In the genomic region with DNA sequence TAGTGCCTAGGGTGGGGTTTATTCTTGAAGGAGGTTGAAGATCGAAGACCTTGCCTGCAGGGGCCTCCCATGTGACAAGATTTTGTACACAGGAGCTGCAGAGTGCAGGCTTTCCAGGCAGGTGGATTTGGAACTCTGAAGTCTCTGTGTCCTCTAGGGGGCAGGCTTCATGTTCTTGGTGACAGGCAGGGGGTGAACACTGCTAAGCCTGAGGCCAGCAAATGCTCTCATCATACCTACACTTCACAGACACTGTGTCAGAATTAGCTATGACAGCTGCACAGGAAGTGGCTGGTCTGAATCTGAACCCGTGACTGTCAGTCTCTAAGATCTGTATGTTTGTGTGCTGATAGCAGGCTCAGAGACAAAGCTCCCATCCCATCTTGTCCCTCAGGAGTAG, we compare ENCODE assay signal across 11 mouse cellular contexts. TPM values are rescaled to one million over a fixed set of nuclear protein-coding genes. Genes with fewer than 3 reads are reported as not detected.
DNase-seq lines count a peak whose midpoint lies in the region; ATAC-seq lines count a peak whose summit lies in the region.
"Had no signal": no experiment of that assay in that cellular context is flagged by ENCODE, and none has a peak within 500 bp of the region (broad histone marks: within the 10 kb centered on the region; RNA-seq: fewer than 3 reads in every experiment).

No protein-coding gene starts in this region.

- no peaks in the 10 kb centered on the region for H3K36me3 ChIP-seq in heart, embryonic 15.5 days
- no peaks in the 10 kb centered on the region for H3K36me3 ChIP-seq in heart, embryonic 11.5 days (ENCODE audit: control insufficient read depth, insufficient read depth, low read length)
- H3K36me3 ChIP-seq in midbrain, embryonic 11.5 days (ENCODE audit: control insufficient read depth, insufficient read depth, low read length), result no peaks in the 10 kb centered on the region
- H3K36me3 ChIP-seq in midbrain, embryonic 10.5 days, result no peaks in the 10 kb centered on the region
- H3K36me3 ChIP-seq in embryonic facial prominence, embryonic 14.5 days (ENCODE audit: control insufficient read depth, insufficient read depth, low read length), result no peaks in the 10 kb centered on the region

- DNase-seq in midbrain, embryonic 11.5 days (ENCODE audit: low spot score, missing footprints), result peak; percentile 90
- DNase-seq in midbrain, embryonic 10.5 days (ENCODE audit: low spot score), result no peak
- peak; percentile 28 for DNase-seq in embryonic facial prominence, embryonic 14.5 days (ENCODE audit: low spot score)
- DNase-seq in thymus, postnatal 36 days, result peak; percentile 62 to 74
- no peak for DNase-seq in left cerebral cortex, adult 18-20 months (ENCODE audit: low spot score in 2 of 2)
- DNase-seq: right cerebral cortex, postnatal 25 days had no signal

- H3K27ac ChIP-seq in heart, embryonic 15.5 days, result no peak overlapping the region
- no peak overlapping the region for H3K27ac ChIP-seq in heart, embryonic 11.5 days (ENCODE audit: low read depth, low read length)
- no peak overlapping the region for H3K27ac ChIP-seq in midbrain, embryonic 11.5 days (ENCODE audit: low read depth, low read length)
- no peak overlapping the region for H3K27ac ChIP-seq in midbrain, embryonic 10.5 days (replicated peaks)
- no peak overlapping the region for H3K27ac ChIP-seq in embryonic facial prominence, embryonic 14.5 days (replicated peaks; ENCODE audit: low read depth, low read length)

- 27% methylated on average over 2 of the region's 2 CpGs for WGBS in heart, embryonic 15.5 days
- 15% methylated on average over 2 of the region's 2 CpGs for WGBS in heart, embryonic 11.5 days (ENCODE audit: insufficient replicate concordance)
- WGBS in midbrain, embryonic 11.5 days, result 42% methylated on average over 2 of the region's 2 CpGs
- WGBS in midbrain, embryonic 10.5 days, result 48% methylated on average over 2 of the region's 2 CpGs
- 29% methylated on average over 2 of the region's 2 CpGs for WGBS in embryonic facial prominence, embryonic 14.5 days

- H3K4me1 ChIP-seq in heart, embryonic 15.5 days (replicated peaks), result no peaks in the 10 kb centered on the region
- no peaks in the 10 kb centered on the region for H3K4me1 ChIP-seq in heart, embryonic 11.5 days (ENCODE audit: control insufficient read depth, insufficient read depth, low read length)
- no peaks in the 10 kb centered on the region for H3K4me1 ChIP-seq in midbrain, embryonic 11.5 days (ENCODE audit: control insufficient read depth, insufficient read depth, low read length)
- H3K4me1 ChIP-seq in midbrain, embryonic 10.5 days, result peaks cover 14% of the 10 kb centered on the region
- no peaks in the 10 kb centered on the region for H3K4me1 ChIP-seq in embryonic facial prominence, embryonic 14.5 days (ENCODE audit: control insufficient read depth, insufficient read depth, low read length)

- ATAC-seq in heart, embryonic 15.5 days (replicated peaks; ENCODE audit: insufficient number of reproducible peaks, insufficient read depth, low FRiP score, low read depth), result 0 out of 2 replicates have a peak, but pooled peaks have one; percentile 35
- ATAC-seq in heart, embryonic 11.5 days (replicated peaks; ENCODE audit: insufficient number of reproducible peaks, low FRiP score, low TSS enrichment), result no peak
- ATAC-seq in midbrain, embryonic 11.5 days (ENCODE audit: low FRiP score), result no peak
- no peak for ATAC-seq in embryonic facial prominence, embryonic 14.5 days (ENCODE audit: low read depth)
- no peak for ATAC-seq in megakaryocyte, adult 5-6 weeks (ENCODE audit: poor library complexity, severe bottlenecking)

- no peaks in the 10 kb centered on the region for H3K27me3 ChIP-seq in heart, embryonic 15.5 days
- no peaks in the 10 kb centered on the region for H3K27me3 ChIP-seq in heart, embryonic 11.5 days (ENCODE audit: control insufficient read depth, insufficient read depth, low read length)
- H3K27me3 ChIP-seq in midbrain, embryonic 11.5 days (ENCODE audit: control insufficient read depth, insufficient read depth, low read length), result no peaks in the 10 kb centered on the region
- H3K27me3 ChIP-seq in midbrain, embryonic 10.5 days (ENCODE audit: low read depth, poor library complexity, severe bottlenecking), result 0 out of 2 replicates have a peak, but pooled peaks cover 4% of the 10 kb centered on the region
- H3K27me3 ChIP-seq in embryonic facial prominence, embryonic 14.5 days (replicated peaks; ENCODE audit: control insufficient read depth, insufficient read depth, low read length), result no peaks in the 10 kb centered on the region

- H3K4me2 ChIP-seq in heart, embryonic 15.5 days, result no peak overlapping the region
- H3K4me2 ChIP-seq in heart, embryonic 11.5 days, result no peak overlapping the region
- H3K4me2 ChIP-seq in midbrain, embryonic 11.5 days, result no peak overlapping the region
- no peak overlapping the region for H3K4me2 ChIP-seq in embryonic facial prominence, embryonic 14.5 days (ENCODE audit: low read depth, low read length)

- no peak overlapping the region for H3K9ac ChIP-seq in heart, embryonic 15.5 days
- no peak overlapping the region for H3K9ac ChIP-seq in heart, embryonic 11.5 days (ENCODE audit: low read depth, low read length)
- no peak overlapping the region for H3K9ac ChIP-seq in midbrain, embryonic 11.5 days (ENCODE audit: low read length)
- no peak overlapping the region for H3K9ac ChIP-seq in embryonic facial prominence, embryonic 14.5 days (ENCODE audit: low read depth, low read length)

- no peak overlapping the region for H3K4me3 ChIP-seq in heart, embryonic 15.5 days
- no peak overlapping the region for H3K4me3 ChIP-seq in heart, embryonic 11.5 days (ENCODE audit: low read depth, low read length)
- H3K4me3 ChIP-seq in midbrain, embryonic 11.5 days (ENCODE audit: low read depth, low read length), result no peak overlapping the region
- H3K4me3 ChIP-seq in midbrain, embryonic 10.5 days, result no peak overlapping the region
- no peak overlapping the region for H3K4me3 ChIP-seq in embryonic facial prominence, embryonic 14.5 days (ENCODE audit: low read depth, low read length)

- no peaks in the 10 kb centered on the region for H3K9me3 ChIP-seq in heart, embryonic 15.5 days (replicated peaks)
- H3K9me3 ChIP-seq in heart, embryonic 11.5 days (replicated peaks; ENCODE audit: control insufficient read depth, low read length), result no peaks in the 10 kb centered on the region
- H3K9me3 ChIP-seq in midbrain, embryonic 11.5 days (ENCODE audit: control insufficient read depth, low read length), result no peaks in the 10 kb centered on the region
- no peaks in the 10 kb centered on the region for H3K9me3 ChIP-seq in midbrain, embryonic 10.5 days (replicated peaks)
- H3K9me3 ChIP-seq in embryonic facial prominence, embryonic 14.5 days (ENCODE audit: control insufficient read depth, low read length), result no peaks in the 10 kb centered on the region

RNA-seq across cellular contexts. Expression of a gene that starts 8.9 kb away (rescaled TPM):
- 0.55 and 0.94 TPM in 2 replicates for polyA plus RNA-seq in heart, embryonic 15.5 days (2015; fragmentation: Nextera tagmentation; extraction: Ambion mirVana)
- 0.08 and 0.14 TPM in 2 replicates for polyA plus RNA-seq in heart, embryonic 11.5 days (2014; fragmentation: Nextera tagmentation; extraction: Ambion mirVana)
- polyA plus RNA-seq in midbrain, embryonic 11.5 days (2014; fragmentation: Nextera tagmentation; extraction: Ambion mirVana), result 0.04 and 0.10 TPM in 2 replicates
- not detected in 2 replicates for polyA plus RNA-seq in midbrain, embryonic 10.5 days (2016; fragmentation: Nextera tagmentation; extraction: Ambion mirVana)
- polyA plus RNA-seq in embryonic facial prominence, embryonic 14.5 days (2014; fragmentation: Nextera tagmentation; extraction: Ambion mirVana), result 0.11 and 0.18 TPM in 2 replicates
- under 1 TPM; 0.56 to 0.65 TPM for total RNA-seq in left cerebral cortex, adult 18-20 months (2021)
- total RNA-seq in megakaryocyte, adult 5-6 weeks (2015), result 0.07 TPM in 1 of 2 replicates, not detected in the other
- not detected in 2 replicates for total RNA-seq in megakaryocyte, adult 5-6 weeks (2017)
- total RNA-seq: common myeloid progenitor, adult 5-6 weeks; granulocyte monocyte progenitor cell, adult 5-6 weeks had no signal

Comparison
In these comparisons a context has a peak if more than half of its experiments do, and no peak if none do; other contexts are left out.
1. DNase-seq: peak in midbrain, embryonic 11.5 days (single experiment), embryonic facial prominence, embryonic 14.5 days (single experiment) and thymus, postnatal 36 days (2 of 2); none in midbrain, embryonic 10.5 days (single experiment) and left cerebral cortex, adult 18-20 months (0 of 2).